Mouse (Mus musculus) activated CD4-positive, CD25-positive, alpha-beta regulatory T cell (primary cell): ENCODE results near the gene Hist1h2ae. TPM values are rescaled to one million over a fixed set of nuclear protein-coding genes. Genes with fewer than 3 reads are reported as not detected.

Experiments
- polyA plus RNA-seq, 2 experiments: library from polyadenylated mRNA; unstranded; fragments of 100-300 nt; shearing (Covaris generic); gene quantifications; one replicate each; pipeline ENCODE4 v1.2.1; 2017

Gene Hist1h2ae
- 10 to 100 TPM in 1 of 2 experiments, 1 to 10 TPM in 1; 7.7 to 16.3 TPM for polyA plus RNA-seq

DNA sequence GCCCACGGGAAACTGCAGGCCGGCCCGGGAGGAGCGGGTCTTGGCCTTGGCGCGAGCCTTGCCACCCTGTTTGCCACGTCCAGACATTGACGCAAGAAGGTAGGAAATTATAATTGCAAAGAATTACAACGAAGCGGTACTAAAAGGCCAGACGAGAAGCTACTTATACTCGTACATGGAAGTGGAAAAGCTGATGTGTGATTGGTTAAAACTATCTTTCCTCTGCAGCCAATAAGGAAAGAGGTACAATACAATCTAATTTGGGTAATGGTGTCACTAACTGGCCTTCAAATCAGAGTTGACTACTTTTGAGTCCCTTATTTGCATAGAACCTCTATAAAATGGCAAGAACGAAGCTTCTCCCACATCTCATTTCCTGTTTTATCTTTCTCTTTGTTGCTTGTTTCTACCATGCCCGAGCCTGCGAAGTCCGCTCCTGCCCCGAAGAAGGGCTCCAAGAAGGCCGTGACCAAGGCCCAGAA is at the start of gene Hist1h2ae, which contains the start of gene Hist1h2bg:
Gene Hist1h2ae, minus strand, starts transcription at position 199 of the 482 bp plus-strand sequence.
Gene Hist1h2bg, plus strand, starts transcription at position 375 of the 482 bp plus-strand sequence.

DNA sequence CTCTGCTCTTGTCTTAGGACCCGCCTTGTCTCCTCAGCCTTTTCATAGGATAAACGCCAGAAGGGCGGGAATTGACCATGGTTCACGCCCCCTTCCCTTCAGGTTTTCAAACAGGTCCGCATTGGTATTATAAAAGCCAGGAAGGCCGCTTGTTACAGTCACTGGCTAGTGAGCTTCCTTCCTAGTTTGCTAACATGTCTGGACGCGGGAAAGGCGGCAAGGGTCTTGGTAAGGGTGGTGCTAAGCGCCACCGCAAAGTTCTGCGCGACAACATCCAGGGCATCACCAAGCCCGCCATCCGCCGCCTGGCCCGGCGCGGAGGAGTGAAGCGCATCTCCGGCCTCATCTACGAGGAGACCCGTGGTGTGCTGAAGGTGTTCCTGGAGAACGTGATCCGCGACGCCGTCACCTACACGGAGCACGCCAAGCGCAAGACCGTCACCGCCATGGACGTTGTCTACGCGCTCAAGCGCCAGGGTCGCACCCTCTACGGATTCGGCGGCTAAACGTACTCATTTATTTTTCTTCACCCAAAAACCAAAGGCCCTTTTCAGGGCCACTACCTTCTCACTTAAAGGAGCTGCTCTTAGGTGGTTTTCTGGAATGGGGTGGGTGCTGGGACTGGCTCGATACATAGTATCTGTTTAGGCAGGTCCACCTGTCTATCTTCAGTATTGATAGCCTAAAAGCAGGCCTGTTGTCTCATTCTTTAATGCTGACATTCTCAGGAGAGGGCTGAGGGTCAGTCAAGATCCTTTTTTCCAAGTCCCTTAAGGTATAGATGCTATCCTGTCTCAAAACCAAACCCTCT is 10.6 kb upstream of the Hist1h2ae start, which contains the start of gene Hist1h4d:
Gene Hist1h4d, plus strand, starts transcription at position 191 of the 811 bp plus-strand sequence.

DNA sequence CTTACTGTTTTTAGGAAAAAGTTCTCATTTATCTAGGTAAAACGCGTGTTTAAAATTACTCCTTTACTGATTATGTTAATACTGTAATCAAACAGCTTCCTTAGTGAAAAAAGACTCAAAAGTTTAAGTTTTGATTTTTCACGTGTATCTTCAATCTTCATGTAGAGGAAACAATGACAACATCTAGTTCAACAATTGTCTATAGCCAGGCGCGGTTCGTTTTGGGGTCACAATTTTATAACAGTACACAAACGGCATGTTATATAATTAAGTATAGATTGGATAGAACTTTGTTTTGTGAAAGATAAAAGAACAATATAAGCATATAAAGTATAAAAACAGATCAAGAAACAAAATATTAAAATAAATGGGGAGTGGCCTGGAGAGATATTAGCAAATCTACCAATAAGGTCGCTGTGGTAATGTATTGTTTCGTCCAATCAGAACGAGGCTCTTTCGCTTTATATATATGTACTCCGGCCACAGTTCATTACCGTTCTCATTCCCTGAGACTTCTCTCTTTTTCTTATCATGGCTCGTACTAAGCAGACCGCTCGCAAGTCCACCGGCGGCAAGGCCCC is 4.3 kb upstream of the Hist1h2ae start, which contains the start of gene Hist1h3d:
Gene Hist1h3d, plus strand, starts transcription at position 493 of the 581 bp plus-strand sequence.

DNA sequence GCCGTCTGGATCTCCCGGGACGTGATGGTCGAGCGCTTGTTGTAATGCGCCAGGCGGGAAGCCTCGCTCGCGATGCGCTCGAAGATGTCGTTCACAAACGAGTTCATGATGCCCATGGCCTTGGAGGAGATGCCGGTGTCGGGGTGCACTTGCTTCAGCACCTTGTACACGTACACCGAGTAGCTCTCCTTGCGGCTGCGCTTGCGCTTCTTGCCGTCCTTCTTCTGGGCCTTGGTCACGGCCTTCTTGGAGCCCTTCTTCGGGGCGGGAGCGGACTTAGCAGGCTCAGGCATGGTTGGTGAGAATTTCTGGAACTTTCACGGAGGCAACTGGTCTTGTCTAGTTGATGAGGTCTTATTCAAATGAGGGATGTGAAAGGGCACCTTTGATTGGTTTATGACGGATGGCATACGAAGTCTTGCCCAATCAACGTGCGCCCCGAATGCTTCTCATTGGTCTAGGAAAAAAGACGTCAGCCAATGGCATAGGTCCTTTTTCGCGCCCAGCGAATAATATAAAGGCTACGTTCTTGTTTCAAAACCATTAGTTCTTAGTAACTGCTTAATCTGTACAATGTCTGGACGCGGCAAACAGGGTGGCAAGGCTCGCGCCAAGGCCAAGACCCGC is 3.0 kb upstream of the Hist1h2ae start, which contains the start of the genes Hist1h2bf and Hist1h2ad:
Gene Hist1h2bf, minus strand, starts transcription at position 299 of the 627 bp plus-strand sequence.
Gene Hist1h2ad, plus strand, starts transcription at position 484 of the 627 bp plus-strand sequence.

DNA sequence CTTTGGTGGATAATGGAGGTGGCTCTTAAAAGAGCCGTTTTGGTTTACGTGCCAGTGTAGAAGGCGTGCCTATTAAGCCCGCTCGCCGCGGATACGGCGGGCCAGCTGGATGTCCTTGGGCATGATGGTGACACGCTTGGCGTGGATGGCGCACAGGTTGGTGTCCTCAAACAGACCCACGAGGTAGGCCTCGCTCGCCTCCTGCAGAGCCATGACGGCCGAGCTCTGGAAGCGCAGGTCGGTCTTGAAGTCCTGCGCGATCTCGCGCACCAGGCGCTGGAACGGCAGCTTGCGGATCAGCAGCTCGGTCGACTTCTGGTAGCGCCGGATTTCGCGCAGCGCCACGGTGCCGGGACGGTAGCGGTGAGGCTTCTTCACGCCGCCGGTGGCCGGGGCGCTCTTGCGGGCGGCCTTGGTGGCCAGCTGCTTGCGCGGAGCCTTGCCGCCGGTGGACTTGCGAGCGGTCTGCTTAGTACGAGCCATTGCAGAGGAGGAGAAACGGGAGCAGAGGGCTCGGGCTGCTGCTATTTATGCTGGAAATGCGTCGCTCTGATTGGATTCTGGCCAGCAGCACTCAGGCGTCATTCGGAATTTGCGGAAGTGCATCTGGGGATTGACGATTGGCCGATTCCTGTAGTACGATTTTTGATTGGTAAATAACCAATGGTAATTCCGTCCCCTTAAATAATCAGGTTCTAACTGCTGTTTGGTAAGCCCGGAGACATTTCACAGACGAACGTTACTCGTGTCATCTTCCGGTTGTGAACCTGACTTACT is 8.9 kb downstream of the Hist1h2ae start, which contains the start of gene Hist1h3e:
Gene Hist1h3e, minus strand, starts transcription at position 487 of the 777 bp plus-strand sequence.

DNA sequence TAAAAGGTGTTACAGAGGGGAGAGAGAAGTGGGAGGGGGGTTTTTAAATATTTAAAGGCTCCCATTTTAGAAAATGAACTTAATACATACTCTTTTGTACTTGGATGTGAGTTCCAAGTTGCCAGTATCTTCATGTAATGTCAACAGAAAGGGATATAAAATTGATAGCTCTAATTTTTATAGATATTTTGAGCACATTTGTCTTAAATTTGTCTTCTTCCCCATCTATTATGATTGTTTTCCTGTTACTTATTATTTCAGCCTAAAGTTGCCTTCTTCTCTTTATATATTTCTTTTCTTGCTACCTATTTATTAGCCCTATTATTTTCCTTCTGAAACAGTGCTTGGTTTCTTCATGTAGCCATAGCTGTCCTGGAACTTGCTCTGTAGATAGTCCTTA is 18.1 kb downstream of the Hist1h2ae start, which contains the start of gene Hist1h1d:
Gene Hist1h1d, plus strand, starts transcription at position 301 of the 400 bp plus-strand sequence.

DNA sequence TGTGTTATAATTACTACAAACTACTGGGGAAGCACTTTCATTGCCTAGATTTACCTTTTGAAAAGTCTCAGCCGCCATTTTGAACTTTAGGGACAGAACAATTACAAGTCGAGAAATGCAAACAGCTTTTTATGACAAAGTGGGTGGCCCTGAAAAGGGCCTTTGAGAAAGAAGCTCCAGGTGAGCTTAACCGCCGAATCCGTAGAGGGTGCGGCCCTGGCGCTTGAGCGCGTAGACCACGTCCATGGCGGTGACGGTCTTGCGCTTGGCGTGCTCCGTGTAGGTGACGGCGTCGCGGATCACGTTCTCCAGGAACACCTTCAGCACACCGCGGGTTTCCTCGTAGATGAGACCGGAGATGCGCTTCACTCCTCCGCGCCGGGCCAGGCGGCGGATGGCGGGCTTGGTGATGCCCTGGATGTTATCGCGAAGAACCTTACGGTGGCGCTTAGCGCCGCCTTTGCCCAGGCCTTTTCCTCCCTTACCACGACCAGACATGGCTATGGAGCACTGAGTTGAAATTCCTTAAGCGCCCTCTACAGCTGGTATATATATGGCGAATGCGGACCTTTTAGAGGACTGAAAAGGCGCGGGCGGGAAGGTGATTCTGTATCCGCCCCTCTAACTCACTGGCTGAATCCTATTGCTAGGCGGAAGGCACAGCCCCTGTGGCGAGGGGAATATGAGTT is 19.7 kb downstream of the Hist1h2ae start, which contains the start of gene Hist1h4f:
Gene Hist1h4f, minus strand, starts transcription at position 503 of the 689 bp plus-strand sequence.

DNA sequence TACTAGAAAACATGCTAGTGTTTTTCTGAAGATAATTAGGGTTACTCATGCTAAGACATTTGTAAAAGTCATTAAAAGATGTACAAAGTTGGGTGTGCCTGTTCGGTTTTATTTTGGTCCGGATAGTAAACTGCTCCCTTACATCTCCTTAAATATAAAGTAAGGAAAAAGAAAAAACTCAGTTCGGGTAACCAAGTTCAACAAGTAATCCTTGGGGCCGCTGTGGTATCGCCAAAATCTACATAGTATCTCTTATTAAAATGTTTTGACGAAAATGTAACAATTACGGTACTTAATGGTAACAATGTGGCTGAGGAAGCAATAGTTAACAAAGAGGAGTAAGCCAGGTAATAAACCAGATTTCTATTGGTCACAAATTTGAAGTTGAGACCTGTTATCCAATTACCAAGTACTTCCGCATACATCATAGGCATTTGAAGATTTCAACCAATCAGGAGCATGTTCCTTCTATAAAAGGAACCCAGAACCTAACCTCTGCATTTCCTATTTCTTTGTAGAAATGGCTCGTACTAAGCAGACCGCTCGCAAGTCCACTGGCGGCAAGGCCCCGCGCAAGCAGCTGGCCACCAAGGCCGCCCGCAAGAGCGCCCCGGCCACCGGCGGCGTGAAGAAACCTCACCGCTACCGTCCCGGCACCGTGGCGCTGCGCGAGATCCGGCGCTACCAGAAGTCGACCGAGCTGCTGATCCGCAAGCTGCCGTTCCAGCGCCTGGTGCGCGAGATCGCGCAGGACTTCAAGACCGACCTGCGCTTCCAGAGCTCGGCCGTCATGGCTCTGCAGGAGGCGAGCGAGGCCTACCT is 26.8 kb downstream of the Hist1h2ae start, which contains the start of gene Hist1h3f:
Gene Hist1h3f, plus strand, starts transcription at position 88 of the 822 bp plus-strand sequence.

DNA sequence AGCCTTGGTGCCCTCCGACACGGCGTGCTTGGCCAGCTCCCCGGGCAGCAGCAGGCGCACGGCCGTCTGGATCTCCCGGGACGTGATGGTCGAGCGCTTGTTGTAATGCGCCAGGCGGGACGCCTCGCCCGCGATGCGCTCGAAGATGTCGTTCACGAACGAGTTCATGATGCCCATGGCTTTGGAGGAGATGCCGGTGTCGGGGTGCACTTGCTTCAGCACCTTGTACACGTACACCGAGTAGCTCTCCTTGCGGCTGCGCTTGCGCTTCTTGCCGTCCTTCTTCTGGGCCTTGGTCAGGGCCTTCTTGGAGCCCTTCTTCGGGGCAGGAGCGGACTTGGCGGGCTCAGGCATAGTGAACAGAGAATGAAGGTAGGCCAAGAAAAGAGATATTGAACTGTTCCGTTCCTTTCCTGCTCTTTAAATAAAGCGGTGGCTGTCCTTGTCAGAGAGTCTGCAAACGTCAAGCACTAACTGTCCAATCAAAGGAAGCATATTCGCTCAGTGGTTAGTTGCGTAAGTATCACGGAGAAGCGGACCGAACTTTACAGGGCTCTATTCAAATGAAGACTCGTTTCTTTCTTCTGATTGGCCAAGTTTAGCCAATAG is 27.9 kb downstream of the Hist1h2ae start, which contains the start of gene Hist1h2bh:
Gene Hist1h2bh, minus strand, starts transcription at position 394 of the 609 bp plus-strand sequence.

DNA sequence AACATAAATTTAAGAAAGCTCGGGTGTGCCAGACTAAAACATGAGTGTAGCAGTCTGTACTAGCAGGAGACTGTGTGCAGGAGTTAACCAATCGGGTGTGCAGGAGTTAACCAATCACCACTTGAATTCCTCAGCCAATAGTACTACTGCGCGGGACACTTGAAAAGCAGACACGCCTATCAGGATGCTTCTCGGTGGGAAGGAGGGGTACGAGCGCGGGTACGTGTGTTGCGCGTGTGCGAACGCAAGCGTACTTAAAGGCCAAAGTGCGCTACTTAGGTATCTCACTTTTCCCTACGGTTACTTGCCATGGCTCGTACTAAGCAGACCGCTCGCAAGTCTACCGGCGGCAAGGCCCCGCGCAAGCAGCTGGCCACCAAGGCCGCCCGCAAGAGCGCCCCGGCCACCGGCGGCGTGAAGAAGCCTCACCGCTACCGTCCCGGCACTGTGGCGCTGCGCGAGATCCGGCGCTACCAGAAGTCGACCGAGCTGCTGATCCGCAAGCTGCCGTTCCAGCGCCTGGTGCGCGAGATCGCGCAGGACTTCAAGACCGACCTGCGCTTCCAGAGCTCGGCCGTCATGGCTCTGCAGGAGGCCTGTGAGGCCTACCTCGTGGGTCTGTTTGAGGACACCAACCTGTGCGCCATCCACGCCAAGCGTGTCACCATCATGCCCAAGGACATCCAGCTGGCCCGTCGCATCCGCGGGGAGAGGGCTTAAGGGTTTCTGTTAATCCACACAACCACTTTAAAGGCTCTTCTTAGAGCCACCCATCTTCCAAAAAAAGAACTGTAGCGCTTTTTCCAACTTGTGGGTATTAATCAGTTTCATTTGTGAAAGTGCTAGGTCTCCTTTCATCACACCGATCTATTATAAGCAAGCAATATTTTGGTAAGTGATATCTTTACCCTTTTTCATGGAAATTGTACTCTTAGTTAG is 35.6 kb downstream of the Hist1h2ae start, which contains the start of gene Hist1h3g:
Gene Hist1h3g, plus strand, starts transcription at position 286 of the 939 bp plus-strand sequence.

DNA sequence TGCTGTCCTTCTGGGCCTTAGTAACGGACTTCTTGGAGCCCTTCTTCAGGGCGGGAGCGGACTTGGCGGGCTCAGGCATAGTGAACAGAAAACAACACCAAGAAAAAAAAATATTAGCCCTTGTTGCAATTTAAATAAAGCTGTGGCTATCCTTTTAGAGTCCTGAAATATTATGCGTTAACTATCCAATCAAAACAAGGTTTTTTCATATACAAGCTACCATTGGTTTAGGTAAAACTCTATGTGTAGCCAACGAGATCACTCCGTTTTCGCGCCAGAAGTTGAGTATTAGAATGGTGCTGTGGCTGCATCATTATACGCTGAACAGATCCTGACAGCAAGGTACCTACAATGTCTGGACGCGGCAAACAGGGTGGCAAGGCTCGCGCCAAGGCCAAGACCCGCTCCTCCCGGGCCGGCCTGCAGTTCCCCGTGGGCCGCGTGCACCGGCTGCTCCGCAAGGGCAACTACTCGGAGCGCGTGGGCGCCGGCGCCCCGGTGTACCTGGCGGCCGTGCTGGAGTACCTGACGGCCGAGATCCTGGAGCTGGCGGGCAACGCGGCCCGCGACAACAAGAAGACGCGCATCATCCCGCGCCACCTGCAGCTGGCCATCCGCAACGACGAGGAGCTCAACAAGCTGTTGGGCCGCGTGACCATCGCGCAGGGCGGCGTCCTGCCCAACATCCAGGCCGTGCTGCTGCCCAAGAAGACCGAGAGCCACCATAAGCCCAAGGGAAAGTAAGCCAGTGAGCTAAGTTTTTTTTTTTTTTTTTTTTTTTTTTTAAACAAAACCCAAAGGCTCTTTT is 37.3 kb downstream of the Hist1h2ae start, which contains the start of gene Hist1h2af:
Gene Hist1h2af, plus strand, starts transcription at position 347 of the 808 bp plus-strand sequence.

DNA sequence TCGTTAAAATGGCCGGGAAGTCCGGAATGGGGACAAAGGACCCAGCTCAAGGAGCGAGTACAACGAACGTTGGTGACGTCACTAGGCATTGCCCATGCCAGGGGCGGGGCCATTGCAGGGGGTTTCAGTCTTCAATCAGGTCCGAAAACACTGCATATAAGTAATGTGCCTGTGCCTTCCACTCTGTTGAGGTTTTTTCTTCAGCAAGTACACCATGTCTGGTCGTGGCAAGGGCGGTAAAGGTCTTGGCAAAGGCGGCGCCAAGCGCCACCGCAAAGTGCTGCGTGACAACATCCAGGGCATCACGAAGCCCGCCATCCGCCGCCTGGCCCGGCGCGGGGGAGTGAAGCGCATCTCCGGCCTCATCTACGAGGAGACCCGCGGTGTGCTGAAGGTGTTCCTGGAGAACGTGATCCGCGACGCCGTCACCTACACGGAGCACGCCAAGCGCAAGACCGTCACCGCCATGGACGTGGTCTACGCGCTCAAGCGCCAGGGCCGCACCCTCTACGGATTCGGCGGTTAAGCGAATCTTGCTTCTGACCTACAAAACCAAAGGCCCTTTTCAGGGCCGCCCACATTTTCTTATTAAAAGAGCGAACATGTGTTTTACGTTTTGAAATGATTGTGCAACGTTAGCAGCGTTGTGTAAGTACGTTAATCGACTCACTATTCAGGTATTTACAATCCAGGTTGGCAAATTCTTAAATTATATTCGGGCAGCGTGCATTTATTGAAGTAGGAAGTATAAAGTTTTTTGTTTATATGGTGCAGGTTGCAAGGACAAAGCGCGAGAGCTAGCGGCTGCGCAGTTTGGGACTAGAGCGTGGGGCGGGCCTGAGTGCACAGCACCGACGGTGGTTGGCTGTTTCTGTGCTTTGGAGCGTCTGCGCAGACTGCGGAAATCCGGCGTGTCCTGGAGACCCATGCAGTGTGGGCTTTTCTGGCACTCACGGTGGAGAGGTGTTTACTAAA is 39.8 kb downstream of the Hist1h2ae start, which contains the start of gene Hist1h4h:
Gene Hist1h4h, plus strand, starts transcription at position 150 of the 975 bp plus-strand sequence.

